Mouse (Mus musculus): ENCODE measurements at regions not wholly inside any gene's neighbourhood (a gene's known extent, or its start where the extent isn't known, plus 50 kb on each side); places are given as distances from the start of the nearest gene placed in this dataset.
A peak's percentile ranks its signal among the peaks of the same experiment; 100 is the strongest.

- H3K4me3 ChIP-seq (ENCODE audit: extremely low read depth, insufficient read depth, insufficient read length), result no peak overlapping the region
- WGBS, result 94% methylated on average over 4 of the region's 4 CpGs
- no peaks in the 10 kb centered on the region for H3K27me3 ChIP-seq (ENCODE audit: control insufficient read depth, insufficient read depth, low read length)
- TF ChIP-seq CTCF (IDR thresholded peaks at IDR 0.05; ENCODE audit: extremely low read depth, insufficient read depth, insufficient read length, insufficient replicate concordance) (no peak), POLR2A (IDR thresholded peaks at IDR 0.05; ENCODE audit: low read depth, low read length) (no peak)
- DNase-seq (ENCODE audit: low read depth in 1 of 2, low spot score in 2 of 2), result no peak
- H3K36me3 ChIP-seq (ENCODE audit: control insufficient read depth, insufficient read depth, low read length), result no peaks in the 10 kb centered on the region
- H3K4me1 ChIP-seq (ENCODE audit: control insufficient read depth, insufficient read depth, insufficient read length), result no peaks in the 10 kb centered on the region
- H3K27ac ChIP-seq (ENCODE audit: insufficient read depth, low read length), result no peak overlapping the region
These were observed 88.9 kb upstream of the Pgrmc2 start for GRCm38 (mm10) chr3:41171772-41172171.

- Histone ChIP-seq H3K27ac (ENCODE audit: insufficient read depth, low read length) (no peak overlapping the region), H3K4me1 (ENCODE audit: control insufficient read depth, insufficient read depth, insufficient read length) (no peaks in the 10 kb centered on the region), H3K4me3 (ENCODE audit: extremely low read depth, insufficient read depth, insufficient read length) (no peak overlapping the region), H3K36me3 (ENCODE audit: control insufficient read depth, insufficient read depth, low read length) (no peaks in the 10 kb centered on the region), H3K27me3 (ENCODE audit: control insufficient read depth, insufficient read depth, low read length) (no peaks in the 10 kb centered on the region)
- WGBS, result 88% methylated on average over 4 of the region's 4 CpGs
- TF ChIP-seq POLR2A (IDR thresholded peaks at IDR 0.05; ENCODE audit: low read depth, low read length) (no peak), CTCF (IDR thresholded peaks at IDR 0.05; ENCODE audit: extremely low read depth, insufficient read depth, insufficient read length, insufficient replicate concordance) (no peak)
- DNase-seq (ENCODE audit: low read depth in 1 of 2, low spot score in 2 of 2), result no peak
These were observed 88.5 kb upstream of the Pgrmc2 start for GRCm38 (mm10) chr3:41171310-41171709.

- Histone ChIP-seq H3K4me3 (ENCODE audit: extremely low read depth, insufficient read depth, insufficient read length) (no peak overlapping the region), H3K4me1 (ENCODE audit: control insufficient read depth, insufficient read depth, insufficient read length) (no peaks in the 10 kb centered on the region), H3K27me3 (ENCODE audit: control insufficient read depth, insufficient read depth, low read length) (no peaks in the 10 kb centered on the region), H3K36me3 (ENCODE audit: control insufficient read depth, insufficient read depth, low read length) (no peaks in the 10 kb centered on the region), H3K27ac (ENCODE audit: insufficient read depth, low read length) (no peak overlapping the region)
- DNase-seq (ENCODE audit: low read depth in 1 of 2, low spot score in 2 of 2), result no peak
- WGBS, result 86% methylated on average over 6 of the region's 6 CpGs
- TF ChIP-seq CTCF (IDR thresholded peaks at IDR 0.05; ENCODE audit: extremely low read depth, insufficient read depth, insufficient read length, insufficient replicate concordance) (no peak), POLR2A (IDR thresholded peaks at IDR 0.05; ENCODE audit: low read depth, low read length) (no peak)
These were observed 87.7 kb upstream of the Pgrmc2 start for GRCm38 (mm10) chr3:41170566-41170965.

GRCm38 (mm10) chr3:41169430-41169829, 86.6 kb upstream of the Pgrmc2 start:
- TF ChIP-seq CTCF (IDR thresholded peaks at IDR 0.05; ENCODE audit: extremely low read depth, insufficient read depth, insufficient read length, insufficient replicate concordance) (no peak), POLR2A (IDR thresholded peaks at IDR 0.05; ENCODE audit: low read depth, low read length) (no peak)
- no peak overlapping the region for H3K4me3 ChIP-seq (ENCODE audit: extremely low read depth, insufficient read depth, insufficient read length)
- WGBS, result 80% methylated on average over 10 of the region's 10 CpGs
- DNase-seq (ENCODE audit: low read depth in 1 of 2, low spot score in 2 of 2), result no peak
- no peaks in the 10 kb centered on the region for H3K4me1 ChIP-seq (ENCODE audit: control insufficient read depth, insufficient read depth, insufficient read length)
- H3K27me3 ChIP-seq (ENCODE audit: control insufficient read depth, insufficient read depth, low read length), result no peaks in the 10 kb centered on the region
- H3K36me3 ChIP-seq (ENCODE audit: control insufficient read depth, insufficient read depth, low read length), result no peaks in the 10 kb centered on the region
- peak overlapping the region; percentile 59 for H3K27ac ChIP-seq (ENCODE audit: insufficient read depth, low read length)

GRCm38 (mm10) chr3:41168181-41168967, 85.5 kb upstream of the Pgrmc2 start:
- TF ChIP-seq CTCF (IDR thresholded peaks at IDR 0.05; ENCODE audit: extremely low read depth, insufficient read depth, insufficient read length, insufficient replicate concordance) (no peak), POLR2A (IDR thresholded peaks at IDR 0.05; ENCODE audit: low read depth, low read length) (no peak)
- no peak overlapping the region for H3K27ac ChIP-seq (ENCODE audit: insufficient read depth, low read length)

GRCm38 (mm10) chr3:41167476-41167875, 84.6 kb upstream of the Pgrmc2 start:
- no peak overlapping the region for H3K4me3 ChIP-seq (ENCODE audit: extremely low read depth, insufficient read depth, insufficient read length)
- H3K27me3 ChIP-seq (ENCODE audit: control insufficient read depth, insufficient read depth, low read length), result no peaks in the 10 kb centered on the region
- H3K4me1 ChIP-seq (ENCODE audit: control insufficient read depth, insufficient read depth, insufficient read length), result no peaks in the 10 kb centered on the region
- no peaks in the 10 kb centered on the region for H3K36me3 ChIP-seq (ENCODE audit: control insufficient read depth, insufficient read depth, low read length)
- WGBS, result 92% methylated on average over 3 of the region's 3 CpGs
- TF ChIP-seq CTCF (IDR thresholded peaks at IDR 0.05; ENCODE audit: extremely low read depth, insufficient read depth, insufficient read length, insufficient replicate concordance) (no peak), POLR2A (IDR thresholded peaks at IDR 0.05; ENCODE audit: low read depth, low read length) (no peak)
- H3K27ac ChIP-seq (ENCODE audit: insufficient read depth, low read length), result no peak overlapping the region
- DNase-seq (ENCODE audit: low read depth in 1 of 2, low spot score in 2 of 2), result no peak

More at GRCm38 (mm10) chr3:41168181-41168967, 85.5 kb upstream of the Pgrmc2 start:
- H3K4me1 ChIP-seq (ENCODE audit: control insufficient read depth, insufficient read depth, insufficient read length), result no peaks in the 10 kb centered on the region
- DNase-seq (ENCODE audit: low read depth in 1 of 2, low spot score in 2 of 2), result no peak
- 87% methylated on average over 11 of the region's 11 CpGs for WGBS
- H3K27me3 ChIP-seq (ENCODE audit: control insufficient read depth, insufficient read depth, low read length), result no peaks in the 10 kb centered on the region
- H3K4me3 ChIP-seq (ENCODE audit: extremely low read depth, insufficient read depth, insufficient read length), result no peak overlapping the region
- H3K36me3 ChIP-seq (ENCODE audit: control insufficient read depth, insufficient read depth, low read length), result no peaks in the 10 kb centered on the region

GRCm38 (mm10) chr3:41164736-41165135, 81.9 kb upstream of the Pgrmc2 start:
- no peak for DNase-seq (ENCODE audit: low read depth in 1 of 2, low spot score in 2 of 2)
- no peaks in the 10 kb centered on the region for H3K27me3 ChIP-seq (ENCODE audit: control insufficient read depth, insufficient read depth, low read length)
- 92% methylated on average over 7 of the region's 7 CpGs for WGBS
- no peaks in the 10 kb centered on the region for H3K36me3 ChIP-seq (ENCODE audit: control insufficient read depth, insufficient read depth, low read length)
- TF ChIP-seq POLR2A (IDR thresholded peaks at IDR 0.05; ENCODE audit: low read depth, low read length) (no peak), CTCF (IDR thresholded peaks at IDR 0.05; ENCODE audit: extremely low read depth, insufficient read depth, insufficient read length, insufficient replicate concordance) (no peak)
- no peak overlapping the region for H3K27ac ChIP-seq (ENCODE audit: insufficient read depth, low read length)
- no peaks in the 10 kb centered on the region for H3K4me1 ChIP-seq (ENCODE audit: control insufficient read depth, insufficient read depth, insufficient read length)
- H3K4me3 ChIP-seq (ENCODE audit: extremely low read depth, insufficient read depth, insufficient read length), result no peak overlapping the region
